Mouse (Mus musculus) liver, embryonic 14.5 days (tissue): ENCODE measurements around the gene Rbmx2. TPM values are rescaled to one million over a fixed set of nuclear protein-coding genes. Genes with fewer than 3 reads are reported as not detected.
A peak's percentile ranks its signal among the peaks of the same experiment; 100 is the strongest.

Experiments used
- ATAC-seq: fragments of 200-750 bp; cut with Nextera tagmentation; 2 replicates; pipeline ENCODE4 v1.8.0; 2017; ENCODE audit warnings: moderate number of reproducible peaks, mild to moderate bottlenecking, moderate library complexity; ENCODE audit not compliant: insufficient read depth
- DNase-seq, 3 experiments: peaks; one replicate each; pipeline ENCODE4 v3.0.0-alpha.2; 2012 to 2013; ENCODE audit warnings: low read depth in 3 of 3, low spot score in 3 of 3
- H3K27ac ChIP-seq: fragments of 300-500 bp; sonication (generic); 2 replicates; pipeline ENCODE4 v1.5.1; 2014; ENCODE audit warnings: moderate library complexity, mild to moderate bottlenecking, control low read depth, inconsistent platforms
- H3K27me3 ChIP-seq: fragments of 300-500 bp; sonication (generic); 2 replicates; pipeline ENCODE4 v1.6.1; 2014; ENCODE audit warnings: mild to moderate bottlenecking, low read length, moderate library complexity; ENCODE audit not compliant: control insufficient read depth, insufficient read depth
- H3K36me3 ChIP-seq: fragments of 300-500 bp; sonication (generic); replicated peaks from 2 replicates; pipeline ENCODE4 v1.6.1; 2014; ENCODE audit warnings: low read depth; ENCODE audit not compliant: control insufficient read depth, insufficient read depth
- H3K4me1 ChIP-seq, 2 experiments: fragments of 200-500 bp in 1 of 2; fragments of 300-500 bp in 1 of 2; sonication (generic) in 1 of 2; replicated peaks; 2 replicates each; pipeline ENCODE4 v1.6.1; 2012 to 2014; ENCODE audit warnings: antibody characterized with exemption in 1 of 2, inconsistent platforms in 1 of 2, low read length in 1 of 2; ENCODE audit not compliant: control insufficient read depth in 2 of 2, insufficient read depth in 2 of 2
- H3K4me2 ChIP-seq: fragments of 300-500 bp; sonication (generic); 2 replicates; pipeline ENCODE4 v1.6.1; 2014; ENCODE audit warnings: low read depth, mild to moderate bottlenecking, control low read depth, moderate library complexity
- H3K4me3 ChIP-seq, 2 experiments: fragments of 200-500 bp in 1 of 2; fragments of 300-500 bp in 1 of 2; sonication (generic) in 1 of 2; 2 replicates each; pipeline ENCODE4 v1.5.1; 2012 to 2014; ENCODE audit warnings: low read depth in 2 of 2, low read length in 2 of 2, mild to moderate bottlenecking in 2 of 2, control low read depth in 1 of 2, inconsistent platforms in 1 of 2, moderate library complexity in 1 of 2; ENCODE audit not compliant: insufficient read depth in 1 of 2
- H3K9ac ChIP-seq: fragments of 300-500 bp; sonication (generic); replicated peaks from 2 replicates; pipeline ENCODE4 v1.6.1; 2014; ENCODE audit warnings: mild to moderate bottlenecking, control low read depth, moderate library complexity
- H3K9me3 ChIP-seq: fragments of 300-500 bp; sonication (generic); 2 replicates; pipeline ENCODE4 v1.6.1; 2016; ENCODE audit warnings: low read length, mixed read lengths; ENCODE audit not compliant: control insufficient read depth
- CTCF ChIP-seq: IDR thresholded peaks from 2 replicates; pipeline ENCODE4 v1.5.1; 2016; ENCODE audit warnings: antibody characterized with exemption, low read depth, control low read depth
- EP300 ChIP-seq: IDR thresholded peaks from 2 replicates; pipeline ENCODE4 v1.6.1; 2016; ENCODE audit warnings: antibody characterized with exemption, low read depth
- WGBS: fragments of 180-500 bp; shearing (Covaris S2); extraction: QIAGEN DNeasy Blood & Tissue Kit; methylation state at CpG from one replicate; pipeline ENCODE4 v1.1.7; 2014; ENCODE audit not compliant: insufficient replicate concordance; 5-methylcytosine and 5-hydroxymethylcytosine counted together
- polyA plus RNA-seq, 2 experiments: library from polyadenylated mRNA; depleted of rRNA in 1 of 2; stranded (reverse) in 1 of 2; unstranded in 1 of 2; fragments of >200 nt; fragmentation: Nextera tagmentation in 1 of 2; extraction: Ambion mirVana in 1 of 2; gene quantifications; 2 replicates each; pipeline versions ENCODE4 v1.2.1 to v1.2.3; 2012 to 2014

The Rbmx2 gene
- polyA plus RNA-seq (2012; rRNA removed) (4.9 and 10.1 TPM in 2 replicates), polyA plus RNA-seq (2014; fragmentation: Nextera tagmentation; extraction: Ambion mirVana) (13.2 and 15.2 TPM in 2 replicates)

DNA sequence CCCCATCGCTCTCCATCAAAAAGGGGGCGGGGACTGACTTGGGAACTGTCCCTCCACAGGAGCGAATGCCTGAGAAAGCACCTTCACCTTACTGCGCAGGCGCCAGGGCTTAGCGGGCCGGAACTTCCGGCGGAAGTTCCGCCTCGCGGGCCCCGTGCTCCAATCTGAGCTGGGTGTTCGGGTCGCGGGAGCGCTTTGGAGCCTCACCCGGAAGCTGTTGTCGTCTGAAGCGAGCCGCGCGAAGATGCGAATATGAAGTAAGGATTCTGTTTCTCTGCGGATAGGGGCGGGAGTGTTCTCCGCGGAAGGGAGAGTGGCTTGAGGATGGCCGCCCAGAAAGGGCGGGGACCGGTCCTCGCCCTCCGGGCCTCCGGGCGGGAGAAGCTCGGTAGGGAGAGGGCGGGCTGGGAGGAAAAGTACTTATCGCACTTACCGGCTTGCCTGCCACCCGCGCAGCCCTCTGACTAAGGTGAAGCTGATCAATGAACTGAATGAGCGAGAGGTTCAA is at the start of gene Rbmx2:
TSS of gene Rbmx2 (plus strand) at position 141 of the 508 bp plus-strand sequence.
- no peaks in the 10 kb centered on the region for H3K27me3 ChIP-seq
- DNase-seq = peak; percentile 77 to 83 (median 80)
- ATAC-seq = peak; percentile 98
- peak within 1 kb of the TSS; percentile 70 for H3K9ac ChIP-seq
- TF ChIP-seq EP300 = no peak
- no peak for TF ChIP-seq CTCF
- 8% methylated on average over 42 of the region's 42 CpGs for WGBS
- peak within 1 kb of the TSS; percentile 85 for H3K27ac ChIP-seq
- H3K4me3 ChIP-seq = peak within 1 kb of the TSS; percentile 74 to 89
- peaks cover 0 to 9% of the 10 kb centered on the region in 2 experiments; a peak in 2 of 4 replicates for H3K4me1 ChIP-seq
- no peaks in the 10 kb centered on the region for H3K9me3 ChIP-seq
- H3K36me3 ChIP-seq = no peaks in the 10 kb centered on the region
- peak within 1 kb of the TSS; percentile 71 for H3K4me2 ChIP-seq

- ATAC-seq (no peak), DNase-seq (no peak)
- Histone ChIP-seq H3K27ac (no peak overlapping the region), H3K9me3 (no peaks in the 10 kb centered on the region), H3K9ac (no peak overlapping the region), H3K4me2 (no peak overlapping the region), H3K4me3 (no peak overlapping the region), H3K4me1 (no peaks in the 10 kb centered on the region), H3K36me3 (no peaks in the 10 kb centered on the region), H3K27me3 (no peaks in the 10 kb centered on the region)
- TF ChIP-seq EP300 (no peak), CTCF (no peak)
- WGBS = 40% methylated on average over 6 of the region's 6 CpGs
Observed at GRCm38 (mm10) chrX:48666807-48667206, 28.0 kb upstream of the Rbmx2 start.

- TF ChIP-seq EP300 (no peak), CTCF (peak; percentile 43)
- DNase-seq (no peak), ATAC-seq (no peak)
Observed at GRCm38 (mm10) chrX:48669588-48669987, 25.2 kb upstream of the Rbmx2 start.

GRCm38 (mm10) chrX:48671714-48672113 is 23.1 kb upstream of the Rbmx2 start:
- no peaks in the 10 kb centered on the region for H3K36me3 ChIP-seq
- no peaks in the 10 kb centered on the region for H3K9me3 ChIP-seq
- H3K27ac ChIP-seq = no peak overlapping the region
- no peak overlapping the region for H3K4me2 ChIP-seq
- WGBS = 16% methylated on average over 3 of the region's 3 CpGs
- TF ChIP-seq CTCF = no peak
- no peak overlapping the region for H3K4me3 ChIP-seq
- H3K4me1 ChIP-seq = no peaks in the 10 kb centered on the region
- H3K9ac ChIP-seq = no peak overlapping the region
- no peak for DNase-seq
- no peak for ATAC-seq
- no peaks in the 10 kb centered on the region for H3K27me3 ChIP-seq

More at GRCm38 (mm10) chrX:48669588-48669987, 25.2 kb upstream of the Rbmx2 start:
- Histone ChIP-seq H3K4me2 (no peak overlapping the region), H3K4me1 (no peaks in the 10 kb centered on the region), H3K36me3 (no peaks in the 10 kb centered on the region), H3K4me3 (no peak overlapping the region), H3K27ac (no peak overlapping the region), H3K9ac (no peak overlapping the region), H3K9me3 (no peaks in the 10 kb centered on the region), H3K27me3 (no peaks in the 10 kb centered on the region)
- 51% methylated on average over 3 of the region's 3 CpGs for WGBS

DNA sequence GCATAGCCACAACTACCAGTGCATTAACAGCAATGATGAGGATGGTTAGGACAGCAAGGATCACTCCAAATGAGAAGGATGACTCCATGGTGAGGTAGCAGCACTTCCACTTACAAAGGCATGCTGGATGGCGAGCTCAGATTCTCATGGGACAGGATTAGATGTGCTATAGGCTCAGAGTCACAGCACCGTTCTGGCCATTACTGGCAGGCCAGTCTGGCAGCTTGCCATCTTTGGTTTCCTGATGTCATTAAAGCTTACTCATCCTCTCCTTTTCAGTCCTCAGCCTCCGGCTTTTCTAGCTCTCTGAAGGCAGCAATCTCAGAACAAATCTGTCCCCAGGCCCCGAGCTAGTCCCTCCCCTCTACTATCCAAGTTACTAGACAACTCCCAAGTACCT is 20.6 kb upstream of the Rbmx2 start, which contains the start of gene Gpr119:
TSS of gene Gpr119 (minus strand) at position 308 of the 400 bp plus-strand sequence.
- H3K9ac ChIP-seq = no peak within 1 kb of the TSS
- no peak within 1 kb of the TSS for H3K4me2 ChIP-seq
- H3K27me3 ChIP-seq = no peaks in the 10 kb centered on the region
- no peaks in the 10 kb centered on the region for H3K9me3 ChIP-seq
- DNase-seq = no peak
- TF ChIP-seq CTCF (no peak), EP300 (no peak)
- no peak within 1 kb of the TSS for H3K27ac ChIP-seq
- no peak for ATAC-seq
- WGBS = 40% methylated on average over 4 of the region's 4 CpGs
- no peak within 1 kb of the TSS for H3K4me3 ChIP-seq
- H3K36me3 ChIP-seq = no peaks in the 10 kb centered on the region
- no peaks in the 10 kb centered on the region for H3K4me1 ChIP-seq
